Mouse (Mus musculus) embryonic stem cell, embryonic (primary cell): Measurements from ENCODE around the gene Vcl.

ENCODE experiments used
- CTCF ChIA-PET, 4 experiments: fragments of 300-600 bp in 2 of 4; fragments of 350-600 bp in 2 of 4; sonication (Branson Sonifier 250); formaldehyde crosslinking; loops; one replicate each; lab custom pipeline; 2022; ENCODE audit warnings: inconsistent platforms in 2 of 4; lab: Charles Lee
- POLR2A ChIA-PET, 4 experiments: fragments of 300-600 bp in 2 of 4; fragments of 350-600 bp in 2 of 4; sonication (Branson Sonifier 250); formaldehyde crosslinking; loops; one replicate each; lab custom pipeline; 2022; ENCODE audit warnings: antibody characterized with exemption in 4 of 4, inconsistent platforms in 1 of 4; lab: Charles Lee

Gene Vcl

GRCm38 (mm10) chr14:21020435-21020834 lies 91.2 kb downstream of the Vcl start:
- CTCF ChIA-PET = interaction anchor here (0.5 to 1.6 kb wide), 8 partner anchors 27 to 297 kb away, joined by 3 to 4 read pairs (median 3); no protein-coding TSS in a partner anchor
- POLR2A ChIA-PET = interaction anchor here in 3 of 4 experiments (0.6 to 1.8 kb wide), 5 partner anchors 11 to 506 kb away, joined by 3 to 6 read pairs (median 3); partner anchors contain the start of genes Adk (in 1 of the 3) and Ap3m1 (in 1 of the 3)

DNA sequence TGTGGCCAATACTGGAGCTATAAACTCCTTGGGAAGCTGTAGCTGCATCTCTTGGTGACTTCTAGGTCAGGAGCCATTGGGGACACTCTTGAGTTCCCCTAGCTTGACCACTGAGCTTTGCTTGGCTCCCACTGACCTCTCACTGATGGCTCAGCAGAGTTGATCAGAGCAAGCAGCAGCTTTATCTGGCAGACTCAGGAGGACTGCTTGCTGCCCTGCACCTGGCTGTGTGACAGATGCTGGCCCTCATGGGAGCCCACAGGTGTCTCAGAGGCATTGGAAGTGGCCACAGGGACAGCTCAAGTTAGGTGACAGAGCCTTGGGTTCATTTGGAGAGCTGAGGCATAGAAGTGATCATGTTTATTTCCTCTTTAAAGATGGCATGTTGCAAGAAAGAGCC lies 98.3 kb downstream of the Vcl start:
- CTCF ChIA-PET = interaction anchor here in 1 of 4 experiments (0.7 kb wide), 1 partner anchor 9 kb away, joined by 3 read pairs; no protein-coding TSS in a partner anchor
- POLR2A ChIA-PET = interaction anchor here in 2 of 4 experiments (0.6 to 3.2 kb wide), 8 partner anchors 9 to 551 kb away, joined by 3 to 11 read pairs (median 4); partner anchors contain the start of genes Adk (in 2 of the 2), Ap3m1 (in 2 of the 2) and Vcl (in 1 of the 2)

GRCm38 (mm10) chr14:21029025-21029659 lies 99.9 kb downstream of the Vcl start:
- POLR2A ChIA-PET = interaction anchor here in 2 of 4 experiments (0.6 to 4.1 kb wide), 4 partner anchors 10 to 100 kb away, joined by 3 to 14 read pairs (median 8); partner anchors contain the start of genes Adk (in 2 of the 2), Ap3m1 (in 2 of the 2) and Vcl (in 1 of the 2)

DNA sequence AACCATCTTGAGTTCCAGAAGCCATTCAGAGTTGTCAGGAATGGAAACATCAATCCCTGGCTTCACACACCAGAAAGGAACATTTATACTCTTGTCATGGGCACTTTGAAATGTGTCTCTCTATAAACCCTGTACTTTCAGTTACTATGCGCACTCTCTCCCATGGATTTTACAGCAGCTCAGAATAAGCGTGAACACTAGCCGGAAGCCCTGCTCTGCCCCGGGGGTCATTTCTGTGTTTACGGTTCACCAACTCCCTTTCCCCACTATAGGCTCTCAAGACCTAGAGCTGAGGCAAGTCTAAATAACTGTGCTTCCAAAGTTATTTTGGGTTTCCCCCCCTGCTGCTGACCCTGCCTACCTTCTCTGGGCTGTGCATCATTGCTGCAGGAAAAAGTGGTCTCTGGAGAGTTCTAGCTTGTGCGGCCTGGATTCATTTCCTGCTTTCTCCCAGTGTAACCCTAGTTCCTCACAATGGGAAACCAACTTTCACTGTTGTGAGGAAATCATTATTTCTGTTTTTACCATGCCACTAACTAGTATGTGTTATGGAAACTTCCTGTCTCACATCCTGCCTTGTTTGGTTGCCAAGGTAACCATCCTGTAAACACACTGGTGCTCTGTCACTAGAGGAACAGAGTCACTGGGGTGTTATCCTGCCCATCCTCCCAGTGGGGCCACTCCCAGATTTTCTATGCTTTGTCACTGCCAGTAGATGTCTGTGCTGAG lies 102.7 kb downstream of the Vcl start:
- ChIA-PET CTCF (interaction anchor here in 1 of 4 experiments (1.2 kb wide), 1 partner anchor 233 kb away, joined by 3 read pairs; no protein-coding TSS in a partner anchor), POLR2A (interaction anchor here in 2 of 4 experiments (1.1 to 4.1 kb wide), 3 partner anchors 18 to 20 kb away, joined by 3 to 14 read pairs (median 11); partner anchors contain the start of genes Adk (in 2 of the 2) and Ap3m1 (in 2 of the 2))

More at GRCm38 (mm10) chr14:21029025-21029659, 99.9 kb downstream of the Vcl start:
- CTCF ChIA-PET = interaction anchor here in 1 of 4 experiments (0.6 kb wide), 1 partner anchor 19 kb away, joined by 3 read pairs; no protein-coding TSS in a partner anchor

- CTCF ChIA-PET = no interaction called here
- POLR2A ChIA-PET = interaction anchor here in 2 of 4 experiments (0.7 to 2.7 kb wide), 4 partner anchors 17 to 41 kb away, joined by 3 to 11 read pairs (median 5); partner anchors contain the start of genes Adk (in 2 of the 2) and Ap3m1 (in 2 of the 2)
Measured at GRCm38 (mm10) chr14:21034271-21034670, 105.1 kb downstream of the Vcl start.

DNA sequence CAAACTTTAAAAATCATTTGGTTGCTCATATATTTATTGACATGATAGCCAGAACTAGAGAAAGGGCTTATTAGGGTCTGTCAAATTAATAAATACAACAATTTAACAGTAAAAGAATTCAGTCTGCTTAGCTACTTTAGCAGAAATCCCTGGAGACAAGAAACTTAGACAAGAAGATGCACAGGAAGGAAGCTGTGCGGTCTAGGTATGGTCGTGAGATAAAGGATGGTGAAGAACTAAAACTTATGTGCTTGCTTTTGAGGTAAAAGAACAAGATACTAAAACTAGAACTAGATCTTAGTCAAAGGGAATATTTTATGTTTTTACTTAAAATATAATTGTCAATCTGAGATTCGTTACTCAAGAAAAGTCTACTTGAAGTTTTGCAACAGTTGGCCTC lies 105.6 kb downstream of the Vcl start:
- CTCF ChIA-PET = no interaction called here
- POLR2A ChIA-PET = interaction anchor here in 2 of 4 experiments (0.7 to 2.7 kb wide), 4 partner anchors 16 to 41 kb away, joined by 3 to 11 read pairs (median 5); partner anchors contain the start of genes Adk (in 2 of the 2) and Ap3m1 (in 2 of the 2)

GRCm38 (mm10) chr14:21039077-21039476 lies 109.9 kb downstream of the Vcl start:
- POLR2A ChIA-PET = interaction anchor here in 3 of 4 experiments (0.7 to 3.0 kb wide), 9 partner anchors 11 to 398 kb away, joined by 3 to 30 read pairs (median 4); partner anchors contain the start of genes Adk (in 3 of the 3), Ap3m1 (in 3 of the 3) and Usp54 (in 1 of the 3)
- CTCF ChIA-PET = interaction anchor here in 2 of 4 experiments (1.0 to 1.3 kb wide), 2 partner anchors 10 to 240 kb away, joined by 3 to 4 read pairs; no protein-coding TSS in a partner anchor

DNA sequence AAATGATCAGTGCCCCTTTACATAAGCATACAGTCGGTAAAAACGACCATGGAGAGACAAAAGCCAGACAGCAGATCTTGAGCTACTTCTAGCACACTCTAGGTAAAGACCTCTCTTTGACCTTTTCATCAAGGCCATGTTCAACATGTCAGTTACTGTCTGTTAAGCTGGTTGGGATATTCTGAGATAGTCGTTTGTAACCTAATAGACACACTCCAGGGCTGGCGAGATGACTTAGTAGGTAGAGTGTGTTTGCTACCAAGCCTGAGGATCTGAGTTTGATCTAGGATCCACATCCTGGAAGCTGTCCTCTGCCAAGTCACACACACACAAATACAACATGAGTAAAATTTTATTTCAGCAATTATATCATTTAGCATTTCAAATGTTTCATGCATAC lies 110.4 kb downstream of the Vcl start:
- ChIA-PET POLR2A (interaction anchor here in 3 of 4 experiments (0.7 to 3.0 kb wide), 8 partner anchors 10 to 111 kb away, joined by 3 to 30 read pairs (median 6); partner anchors contain the start of genes Adk (in 3 of the 3) and Ap3m1 (in 3 of the 3)), CTCF (interaction anchor here in 3 of 4 experiments (0.6 to 1.4 kb wide), 4 partner anchors 10 to 240 kb away, joined by 3 to 4 read pairs (median 3); no protein-coding TSS in a partner anchor)

GRCm38 (mm10) chr14:21047840-21048239 lies 118.6 kb downstream of the Vcl start:
- ChIA-PET CTCF (interaction anchor here (0.5 to 2.0 kb wide), 7 partner anchors 19 to 1369 kb away, joined by 3 to 8 read pairs (median 3); no protein-coding TSS in a partner anchor), POLR2A (interaction anchor here in 2 of 4 experiments (1.2 to 2.1 kb wide), 5 partner anchors 27 to 119 kb away, joined by 3 to 8 read pairs (median 3); partner anchors contain the start of gene Vcl (in 2 of the 2))

DNA sequence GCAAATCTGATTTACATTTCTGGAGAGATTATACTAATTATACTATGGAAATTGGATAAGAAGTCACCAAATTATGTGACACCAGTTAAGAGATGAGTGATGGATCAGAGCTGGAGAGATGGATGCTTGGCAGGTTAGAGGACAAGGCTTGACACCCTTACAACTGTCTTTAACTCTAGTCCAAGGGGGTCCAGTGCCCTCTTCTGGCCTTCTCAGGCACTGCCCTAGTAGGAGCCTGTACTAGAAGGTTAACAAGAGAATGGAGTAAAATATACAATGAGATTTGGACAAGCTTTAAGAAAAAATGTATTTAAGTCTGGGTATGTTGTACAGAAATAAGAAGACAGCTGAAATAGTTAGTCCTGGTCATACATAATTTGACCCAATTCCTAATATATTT lies 119.7 kb downstream of the Vcl start:
- CTCF ChIA-PET = interaction anchor here in 3 of 4 experiments (0.6 to 2.0 kb wide), 7 partner anchors 21 to 693 kb away, joined by 3 to 8 read pairs (median 3); no protein-coding TSS in a partner anchor
- POLR2A ChIA-PET = interaction anchor here in 2 of 4 experiments (0.5 to 2.1 kb wide), 5 partner anchors 9 to 748 kb away, joined by 3 to 8 read pairs (median 3); partner anchors contain the start of gene Vcl (in 1 of the 2)

DNA sequence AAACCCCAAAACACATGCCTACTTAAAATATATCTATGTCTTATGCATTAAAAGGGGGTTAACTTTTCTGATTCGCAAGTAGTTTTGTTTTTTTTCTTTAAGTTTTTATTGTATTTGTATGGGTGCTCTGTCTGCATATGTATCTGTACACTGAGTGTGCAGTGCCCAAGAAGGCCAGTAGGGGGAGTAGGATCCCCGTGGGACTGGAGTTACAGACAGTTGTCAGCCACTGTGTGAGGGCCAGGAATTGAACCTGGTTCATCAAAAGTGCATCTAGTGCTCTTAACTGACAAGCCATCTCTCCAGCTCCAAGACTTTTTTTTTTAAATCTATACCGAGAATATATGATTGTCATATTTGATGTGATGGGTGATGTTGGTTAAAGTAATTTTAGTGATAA lies 121.5 kb downstream of the Vcl start:
- ChIA-PET POLR2A (interaction anchor here (0.6 to 6.9 kb wide), 14 partner anchors 10 to 876 kb away, joined by 3 to 138 read pairs (median 15); partner anchors contain the start of genes Vcl (in 2 of the 4) and Camk2g (in 1 of the 4)), CTCF (interaction anchor here in 1 of 4 experiments (0.6 to 1.0 kb wide), 2 partner anchors 247 to 368 kb away, joined by 3 read pairs; no protein-coding TSS in a partner anchor)

DNA sequence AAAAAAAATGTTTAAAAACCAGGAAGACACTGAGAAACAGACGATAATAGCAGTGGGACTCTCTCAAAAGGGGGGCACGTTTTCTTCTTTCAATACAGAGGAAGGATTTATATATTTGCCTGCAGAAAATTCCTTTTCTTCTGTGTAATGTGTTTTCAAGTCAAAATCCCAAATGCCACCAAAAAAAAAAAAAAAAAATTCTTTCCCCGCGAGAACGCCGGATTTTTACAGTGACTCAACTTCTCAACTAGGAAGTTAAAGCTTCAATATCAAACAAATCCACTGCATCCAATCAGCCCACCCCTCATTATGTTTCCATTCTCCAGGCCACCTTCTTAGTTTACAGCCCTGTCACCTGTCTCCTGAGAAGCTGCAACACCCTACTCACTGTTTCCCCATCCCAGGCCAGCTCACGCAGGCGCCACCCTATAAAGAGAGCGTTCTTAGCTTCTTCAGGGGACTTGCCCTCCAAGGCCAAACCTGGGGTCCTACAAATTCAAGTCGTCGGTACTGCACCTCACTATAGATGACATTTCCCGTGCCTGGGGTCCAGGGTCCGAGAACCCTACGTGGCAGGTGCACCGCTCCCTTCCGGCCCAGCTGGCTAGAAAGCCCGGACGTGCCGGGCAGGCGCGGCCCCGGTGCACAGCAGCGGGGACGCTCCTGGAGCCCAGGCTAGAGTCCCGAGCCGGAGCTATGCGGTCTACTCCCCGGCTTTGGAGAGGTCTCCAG lies 122.3 kb downstream of the Vcl start:
- POLR2A ChIA-PET = interaction anchor here (0.6 to 6.9 kb wide), 120 partner anchors 8 to 937 kb away, joined by 3 to 138 read pairs (median 5); partner anchors contain the start of genes Vcl (in 3 of the 4), Camk2g (in 2 of the 4), Kat6b (in 2 of the 4) and Ppp3cb (in 2 of the 4)
- CTCF ChIA-PET = interaction anchor here (0.5 to 2.4 kb wide), 15 partner anchors 16 to 690 kb away, joined by 3 to 13 read pairs (median 5); partner anchors contain the start of gene Vcl (in 1 of the 4)

GRCm38 (mm10) chr14:21052112-21052780 lies 123.0 kb downstream of the Vcl start, which contains the start of the genes Ap3m1 and Adk:
Ap3m1 (minus strand) TSS chr14:21052508.
Adk (plus strand) TSS chr14:21052574.
- ChIA-PET CTCF (interaction anchor here (0.6 to 2.4 kb wide), 18 partner anchors 16 to 690 kb away, joined by 3 to 13 read pairs (median 4); partner anchors contain the start of gene Vcl (in 1 of the 4)), POLR2A (interaction anchor here (0.5 to 6.9 kb wide), 186 partner anchors 8 to 942 kb away, joined by 3 to 138 read pairs (median 4); partner anchors contain the start of genes Kat6b (in 3 of the 4), Vcl (in 3 of the 4), Camk2g (in 2 of the 4) and Dusp13 (in 2 of the 4))

DNA sequence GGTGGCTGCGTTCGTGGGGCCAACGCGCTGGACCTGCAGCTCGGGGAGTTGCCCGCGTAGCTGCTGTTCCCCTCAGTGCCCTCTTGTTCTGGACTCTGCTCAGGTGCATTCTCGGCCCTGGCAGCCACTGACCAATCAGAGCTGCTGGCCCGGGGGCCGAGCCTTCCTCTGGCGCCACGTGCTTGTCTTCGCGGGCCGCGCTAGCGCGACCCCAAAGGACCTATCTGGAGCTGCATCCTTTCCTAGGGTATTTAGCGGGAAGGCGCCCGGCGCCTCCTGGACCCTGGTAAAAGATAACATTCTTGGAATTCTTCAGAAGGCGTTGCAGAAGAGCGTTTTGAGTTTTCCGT lies 123.6 kb downstream of the Vcl start:
- ChIA-PET POLR2A (interaction anchor here (0.5 to 6.9 kb wide), 170 partner anchors 8 to 942 kb away, joined by 3 to 138 read pairs (median 4); partner anchors contain the start of genes Kat6b (in 3 of the 4), Vcl (in 3 of the 4), Camk2g (in 2 of the 4) and Dusp13 (in 2 of the 4)), CTCF (interaction anchor here (0.7 to 2.4 kb wide), 14 partner anchors 16 to 689 kb away, joined by 3 to 13 read pairs (median 4); partner anchors contain the start of gene Vcl (in 1 of the 4))

DNA sequence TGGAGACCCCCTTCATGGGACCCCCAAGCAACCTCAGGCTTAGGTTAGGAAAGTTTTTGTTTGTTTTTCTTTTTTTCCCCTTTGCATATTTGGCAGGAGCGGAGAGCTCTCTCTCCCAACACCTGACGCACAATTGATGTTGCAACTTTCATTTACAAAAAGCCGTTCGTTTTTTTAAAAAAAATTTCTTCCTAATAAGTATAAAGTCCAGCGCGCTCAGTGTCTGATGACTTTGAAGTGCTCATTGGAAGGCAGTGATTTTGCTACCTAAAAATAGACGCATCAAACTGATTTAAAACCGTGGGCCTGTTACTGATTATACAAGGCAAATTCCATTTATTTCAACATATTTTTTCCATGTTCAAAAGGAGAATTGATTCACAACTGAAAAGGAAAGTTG lies 124.0 kb downstream of the Vcl start:
- POLR2A ChIA-PET = interaction anchor here (0.5 to 6.9 kb wide), 116 partner anchors 7 to 939 kb away, joined by 3 to 138 read pairs (median 5); partner anchors contain the start of genes Kat6b (in 3 of the 4), Vcl (in 3 of the 4), Camk2g (in 2 of the 4) and Ppp3cb (in 2 of the 4)
- CTCF ChIA-PET = interaction anchor here (1.1 to 2.4 kb wide), 9 partner anchors 16 to 689 kb away, joined by 3 to 13 read pairs (median 3); partner anchors contain the start of gene Vcl (in 1 of the 4)
